Mouse (Mus musculus) kidney, postnatal 4 days (tissue): Measurements from ENCODE around the gene Mefv.
A peak's percentile ranks its signal among the peaks of the same experiment; 100 is the strongest.
"Not testable (repeated sequence)": the region's sequence is repeated elsewhere in the genome, so short reads cannot be mapped to it uniquely, and the experiment has no call there.

Experiments
- DNase-seq, 2 experiments: peaks; one replicate each; pipeline ENCODE4 v3.0.0; 2021; ENCODE audit warnings: mixed read lengths in 2 of 2

The Mefv gene

GRCm38 (mm10) chr16:3717980-3718379 is at the start of gene Mefv:
TSS of gene Mefv (minus strand) at chr16:3718097.
- DNase-seq, result no peak

GRCm38 (mm10) chr16:3748976-3749375 is 31.1 kb upstream of the Mefv start:
- DNase-seq, result no peak

GRCm38 (mm10) chr16:3745656-3746055 is 27.8 kb upstream of the Mefv start:
- DNase-seq, result no peak

- DNase-seq, result no peak
These were observed 26.3 kb upstream of the Mefv start for GRCm38 (mm10) chr16:3744186-3744700.

- DNase-seq, result peak; percentile 96 to 97
These were observed 25.7 kb upstream of the Mefv start, which contains the start of gene Zfp263 for GRCm38 (mm10) chr16:3743503-3744185. TSS of gene Zfp263 (plus strand) at chr16:3744093.

- DNase-seq, result no peak
These were observed 24.6 kb upstream of the Mefv start for GRCm38 (mm10) chr16:3742466-3742865.

- DNase-seq, result no peak
These were observed 15.4 kb upstream of the Mefv start for GRCm38 (mm10) chr16:3733198-3733732.

- no peak for DNase-seq
These were observed 14.7 kb upstream of the Mefv start for GRCm38 (mm10) chr16:3732612-3733011.

GRCm38 (mm10) chr16:3727980-3728720 is 10.3 kb upstream of the Mefv start:
- no peak for DNase-seq

- no peak for DNase-seq
These were observed 5.3 kb upstream of the Mefv start for GRCm38 (mm10) chr16:3723231-3723630.

- DNase-seq, result no peak
These were observed 3.2 kb downstream of the Mefv start for GRCm38 (mm10) chr16:3714731-3715130.

- no peak for DNase-seq
These were observed 11.2 kb downstream of the Mefv start for GRCm38 (mm10) chr16:3706680-3707079.

GRCm38 (mm10) chr16:3700893-3701292 is 17.0 kb downstream of the Mefv start:
- DNase-seq, result no peak

GRCm38 (mm10) chr16:3699281-3699680 is 18.6 kb downstream of the Mefv start:
- DNase-seq, result no peak

GRCm38 (mm10) chr16:3689608-3690007 is 28.3 kb downstream of the Mefv start:
- not testable (repeated sequence) for DNase-seq
